9 mouse cellular contexts compared by ENCODE assay signal in the genomic region with DNA sequence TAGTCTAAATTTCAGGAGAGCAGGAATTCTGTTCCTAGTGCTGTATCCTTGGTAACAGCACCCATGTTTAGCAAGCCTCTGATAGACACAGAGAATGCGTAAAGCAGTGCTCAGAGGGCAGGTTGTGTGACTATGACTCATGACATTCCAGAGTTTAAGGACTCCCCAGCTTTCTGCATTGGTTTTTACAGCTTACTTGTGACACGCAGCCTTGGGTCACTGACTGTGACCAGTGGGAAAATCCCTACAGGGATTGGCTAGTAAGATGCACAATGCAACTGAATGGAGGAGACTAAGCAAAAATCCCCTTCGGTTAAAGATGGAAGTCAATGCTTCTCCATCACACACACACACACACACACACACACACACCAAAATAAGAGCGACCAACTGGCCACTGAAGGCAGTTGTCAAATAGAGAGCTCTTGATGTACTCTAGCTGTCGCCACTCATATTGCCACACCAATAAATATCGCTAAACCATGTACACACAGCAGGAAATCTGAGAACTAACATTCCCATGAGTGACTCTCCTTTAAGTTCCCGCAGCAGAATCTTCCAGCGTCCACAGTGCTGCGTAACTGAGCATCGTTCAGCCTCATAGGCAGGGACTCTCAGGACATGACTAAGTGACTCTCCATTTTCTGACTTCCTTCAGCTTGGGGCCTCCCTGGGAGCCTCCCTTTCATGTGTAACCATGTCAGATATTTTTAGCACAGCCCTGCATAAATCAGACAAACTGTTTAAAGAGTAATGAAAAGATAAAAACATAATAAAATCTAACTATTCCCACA.
DNase-seq lines count a peak whose midpoint lies in the region; ATAC-seq and TF ChIP-seq lines count a peak whose summit lies in the region.
"Had no signal": no experiment of that assay in that cellular context is flagged by ENCODE, and none has a peak within 500 bp of the region (broad histone marks: within the 10 kb centered on the region; RNA-seq: fewer than 3 reads in every experiment).

No protein-coding gene starts in this region.

- no peak overlapping the region for H3K4me2 ChIP-seq in hindbrain, embryonic 11.5 days (replicated peaks; ENCODE audit: low read depth, low read length)
- no peak overlapping the region for H3K4me2 ChIP-seq in hindbrain, embryonic 14.5 days (replicated peaks)
- H3K4me2 ChIP-seq in kidney, embryonic 15.5 days, result peak overlapping the region; percentile 33
- H3K4me2 ChIP-seq in myocyte (ENCODE audit: low read depth), result peak overlapping the region; percentile 96
- H3K4me2 ChIP-seq: limb, embryonic 13.5 days; neural tube, embryonic 12.5 days had no signal

- ATAC-seq in hindbrain, embryonic 11.5 days (ENCODE audit: low FRiP score), result no peak
- no peak for ATAC-seq in hindbrain, embryonic 14.5 days (ENCODE audit: low FRiP score)
- ATAC-seq in kidney, embryonic 15.5 days (replicated peaks; ENCODE audit: low FRiP score), result peak; percentile 87

- H3K27ac ChIP-seq in hindbrain, embryonic 11.5 days (ENCODE audit: low read depth, low read length), result no peak overlapping the region
- H3K27ac ChIP-seq in hindbrain, embryonic 14.5 days, result no peak overlapping the region
- H3K27ac ChIP-seq in kidney, embryonic 15.5 days, result peak overlapping the region; percentile 43; the same call in 1 of the 2 replicates
- H3K27ac ChIP-seq: limb, embryonic 13.5 days; neural tube, embryonic 12.5 days had no signal

- H3K4me3 ChIP-seq in hindbrain, embryonic 11.5 days (ENCODE audit: low read depth, low read length), result no peak overlapping the region
- no peak overlapping the region for H3K4me3 ChIP-seq in hindbrain, embryonic 14.5 days (replicated peaks; ENCODE audit: low read length)
- H3K4me3 ChIP-seq in kidney, embryonic 15.5 days (replicated peaks), result no peak overlapping the region
- peak overlapping the region; percentile 10 for H3K4me3 ChIP-seq in myocyte
- H3K4me3 ChIP-seq: limb, embryonic 13.5 days; neural tube, embryonic 12.5 days had no signal

- peak; percentile 3 for DNase-seq in hindbrain, embryonic 11.5 days (ENCODE audit: low spot score)
- no peak for DNase-seq in hindbrain, embryonic 14.5 days (ENCODE audit: low spot score)
- DNase-seq in adrenal gland, postnatal 14 days, result peak; percentile 18
- DNase-seq in liver, result no peak
- DNase-seq in cerebellum, adult 9-11 months, result no peak

- no peaks in the 10 kb centered on the region for H3K9me3 ChIP-seq in hindbrain, embryonic 11.5 days (ENCODE audit: control insufficient read depth, low read length)
- no peaks in the 10 kb centered on the region for H3K9me3 ChIP-seq in hindbrain, embryonic 14.5 days (ENCODE audit: control insufficient read depth, low read length)
- H3K9me3 ChIP-seq in kidney, embryonic 15.5 days (replicated peaks), result no peaks in the 10 kb centered on the region
- H3K9me3 ChIP-seq: limb, embryonic 13.5 days; neural tube, embryonic 12.5 days had no signal

- WGBS in hindbrain, embryonic 11.5 days, result 73% methylated on average over 10 of the region's 10 CpGs
- 77% methylated on average over 10 of the region's 10 CpGs for WGBS in hindbrain, embryonic 14.5 days
- WGBS in kidney, embryonic 15.5 days, result 33% methylated on average over 10 of the region's 10 CpGs

- no peaks in the 10 kb centered on the region for H3K36me3 ChIP-seq in hindbrain, embryonic 11.5 days (ENCODE audit: control insufficient read depth, insufficient read depth, low read length)
- H3K36me3 ChIP-seq in hindbrain, embryonic 14.5 days (replicated peaks; ENCODE audit: control insufficient read depth, insufficient read depth), result no peaks in the 10 kb centered on the region
- H3K36me3 ChIP-seq in kidney, embryonic 15.5 days, result no peaks in the 10 kb centered on the region
- H3K36me3 ChIP-seq in myocyte (ENCODE audit: control insufficient read depth, insufficient read depth), result no peaks in the 10 kb centered on the region
- H3K36me3 ChIP-seq: limb, embryonic 13.5 days; neural tube, embryonic 12.5 days had no signal

- no peaks in the 10 kb centered on the region for H3K27me3 ChIP-seq in hindbrain, embryonic 11.5 days (ENCODE audit: control insufficient read depth, insufficient read depth, low read length)
- H3K27me3 ChIP-seq in hindbrain, embryonic 14.5 days (ENCODE audit: control insufficient read depth, insufficient read depth, low read length), result no peaks in the 10 kb centered on the region
- no peaks in the 10 kb centered on the region for H3K27me3 ChIP-seq in kidney, embryonic 15.5 days
- no peaks in the 10 kb centered on the region for H3K27me3 ChIP-seq in myocyte (ENCODE audit: control insufficient read depth, insufficient read depth, insufficient read length)
- H3K27me3 ChIP-seq: limb, embryonic 13.5 days; neural tube, embryonic 12.5 days had no signal

- H3K4me1 ChIP-seq in hindbrain, embryonic 11.5 days (replicated peaks; ENCODE audit: control insufficient read depth, insufficient read depth, low read length), result no peaks in the 10 kb centered on the region
- no peaks in the 10 kb centered on the region for H3K4me1 ChIP-seq in hindbrain, embryonic 14.5 days (replicated peaks; ENCODE audit: control insufficient read depth, insufficient read depth, low read length)
- peaks cover 9% of the 10 kb centered on the region; the same call in 1 of the 2 replicates for H3K4me1 ChIP-seq in kidney, embryonic 15.5 days
- H3K4me1 ChIP-seq: neural tube, embryonic 12.5 days had no signal

- no peak overlapping the region for H3K9ac ChIP-seq in hindbrain, embryonic 11.5 days (ENCODE audit: low read depth, low read length)
- H3K9ac ChIP-seq in hindbrain, embryonic 14.5 days, result no peak overlapping the region
- H3K9ac ChIP-seq in kidney, embryonic 15.5 days, result no peak overlapping the region
- H3K9ac ChIP-seq: limb, embryonic 13.5 days; neural tube, embryonic 12.5 days had no signal

- no peak for TF ChIP-seq POLR2A in myocyte (IDR thresholded peaks at IDR 0.05; ENCODE audit: insufficient read length, low read depth)

- H3K79me2 ChIP-seq in myocyte (ENCODE audit: control insufficient read depth, insufficient read depth), result no peaks in the 10 kb centered on the region

- no peak overlapping the region for H3ac ChIP-seq in myocyte (ENCODE audit: control insufficient read depth, insufficient read length)

TF ChIP-seq in myocyte, 11 proteins besides CTCF, POLR2A, EP300 and RAD21:
- no peak for TF ChIP-seq E2F4 (IDR thresholded peaks at IDR 0.05; ENCODE audit: insufficient read depth)
- no peak for TF ChIP-seq MYOG (IDR thresholded peaks at IDR 0.05; ENCODE audit: control insufficient read depth in 1 of 3, insufficient read depth in 1 of 3, insufficient read length in 2 of 3, low read depth in 2 of 3)
- no peak for TF ChIP-seq CEBPB (IDR thresholded peaks at IDR 0.05; ENCODE audit: insufficient read depth, poor library complexity, severe bottlenecking)
- no peak for TF ChIP-seq USF1 (IDR thresholded peaks at IDR 0.05; ENCODE audit: low read depth)
- TF ChIP-seq MYOD1 (IDR thresholded peaks at IDR 0.05; ENCODE audit: control insufficient read depth in 1 of 3, insufficient read length in 2 of 3, low read depth in 2 of 3), result peak in 1 of 3 experiments; percentile 21
- peak; percentile 1 for TF ChIP-seq MAX (IDR thresholded peaks at IDR 0.05; ENCODE audit: low read depth)
- TF ChIP-seq TCF3 (IDR thresholded peaks at IDR 0.05; ENCODE audit: insufficient read length, low read depth), result no peak

Comparison
In these comparisons a context has a peak if more than half of its experiments do, and no peak if none do; other contexts are left out.
1. DNase-seq: peak in hindbrain, embryonic 11.5 days (single experiment) and adrenal gland, postnatal 14 days (single experiment); none in hindbrain, embryonic 14.5 days (single experiment), liver (single experiment) and cerebellum, adult 9-11 months (single experiment).
2. H3K4me2 ChIP-seq: peak in kidney, embryonic 15.5 days (single experiment) and myocyte (single experiment); none in hindbrain, embryonic 11.5 days (single experiment) and hindbrain, embryonic 14.5 days (single experiment).